Mouse (Mus musculus) lung, embryonic 14.5 days (tissue): ENCODE measurements around the gene Rps19bp1. TPM values are rescaled to one million over a fixed set of nuclear protein-coding genes. Genes with fewer than 3 reads are reported as not detected.
A peak's percentile ranks its signal among the peaks of the same experiment; 100 is the strongest.

Experiments used
- ATAC-seq: fragments of 200-750 bp; cut with Nextera tagmentation; 2 replicates; pipeline ENCODE4 v1.8.0; 2017; ENCODE audit warnings: mild to moderate bottlenecking, moderate TSS enrichment, moderate library complexity; ENCODE audit not compliant: insufficient read depth
- DNase-seq: peaks from one replicate; pipeline ENCODE4 v3.0.0-alpha.2; 2015
- H3K27ac ChIP-seq: fragments of 300-500 bp; sonication (generic); 2 replicates; pipeline ENCODE4 v1.5.1; 2014; ENCODE audit warnings: low read depth, mild to moderate bottlenecking, moderate library complexity
- H3K27me3 ChIP-seq: fragments of 300-500 bp; sonication (generic); 2 replicates; pipeline ENCODE4 v1.6.1; 2014; ENCODE audit warnings: low read length, control low read depth; ENCODE audit not compliant: insufficient read depth
- H3K36me3 ChIP-seq: fragments of 300-500 bp; sonication (generic); 2 replicates; pipeline ENCODE4 v1.6.1; 2014; ENCODE audit warnings: control low read depth; ENCODE audit not compliant: insufficient read depth
- H3K4me1 ChIP-seq: fragments of 300-500 bp; sonication (generic); 2 replicates; pipeline ENCODE4 v1.6.1; 2014; ENCODE audit warnings: antibody characterized with exemption, control low read depth; ENCODE audit not compliant: insufficient read depth
- H3K4me2 ChIP-seq: fragments of 300-500 bp; sonication (generic); 2 replicates; pipeline ENCODE4 v1.6.1; 2014; ENCODE audit warnings: mild to moderate bottlenecking
- H3K4me3 ChIP-seq: fragments of 300-500 bp; sonication (generic); 2 replicates; pipeline ENCODE4 v1.5.1; 2014; ENCODE audit warnings: low read depth, low read length
- H3K9ac ChIP-seq: fragments of 300-500 bp; sonication (generic); 2 replicates; pipeline ENCODE4 v1.6.1; 2014
- H3K9me3 ChIP-seq: fragments of 300-500 bp; sonication (generic); 2 replicates; pipeline ENCODE4 v1.6.1; 2016; ENCODE audit warnings: low read depth, low read length, control low read depth
- CTCF ChIP-seq: IDR thresholded peaks from 2 replicates; pipeline ENCODE4 v1.5.1; 2016; ENCODE audit warnings: antibody characterized with exemption, low read depth
- WGBS: fragments of 180-500 bp; shearing (Covaris S2); extraction: QIAGEN DNeasy Blood & Tissue Kit; methylation state at CpG from one replicate; pipeline ENCODE4 v1.1.7; 2014; 5-methylcytosine and 5-hydroxymethylcytosine counted together
- polyA plus RNA-seq: library from polyadenylated mRNA; unstranded; fragments of >200 nt; fragmentation: Nextera tagmentation; extraction: Ambion mirVana; gene quantifications from 2 replicates; pipeline ENCODE4 v1.2.1, GENCODE M21; 2014

The Rps19bp1 gene
- polyA plus RNA-seq, 1 experiment from 2014 or later, result 61.0 TPM

GRCm38 (mm10) chr15:80219211-80219610 is 44.9 kb downstream of the Rps19bp1 start:
- DNase-seq, result peak; percentile 53
- no peak overlapping the region; the same call in 1 of the 2 replicates for H3K9ac ChIP-seq
- H3K9me3 ChIP-seq, result no peaks in the 10 kb centered on the region

GRCm38 (mm10) chr15:80217476-80217875 is 46.6 kb downstream of the Rps19bp1 start:
- DNase-seq (no peak), ATAC-seq (no peak)
- Histone ChIP-seq H3K4me1 (no peaks in the 10 kb centered on the region), H3K36me3 (peaks cover 7% of the 10 kb centered on the region; the same call in 1 of the 2 replicates), H3K4me2 (no peak overlapping the region), H3K27me3 (no peaks in the 10 kb centered on the region), H3K9me3 (no peaks in the 10 kb centered on the region), H3K4me3 (no peak overlapping the region), H3K27ac (no peak overlapping the region), H3K9ac (no peak overlapping the region)
- 82% methylated on average over 10 of the region's 10 CpGs for WGBS
- TF ChIP-seq CTCF, result no peak

More at GRCm38 (mm10) chr15:80219211-80219610, 44.9 kb downstream of the Rps19bp1 start:
- 15% methylated on average over 14 of the region's 14 CpGs for WGBS
- Histone ChIP-seq H3K27me3 (no peaks in the 10 kb centered on the region), H3K4me2 (no peak overlapping the region; the same call in 1 of the 2 replicates), H3K27ac (no peak overlapping the region), H3K4me3 (no peak overlapping the region), H3K36me3 (peaks cover 6% of the 10 kb centered on the region; the same call in 1 of the 2 replicates), H3K4me1 (no peaks in the 10 kb centered on the region)
- TF ChIP-seq CTCF, result no peak
- no peak for ATAC-seq

- H3K36me3 ChIP-seq, result peaks cover 14% of the 10 kb centered on the region; the same call in 1 of the 2 replicates
- TF ChIP-seq CTCF, result no peak
- no peak overlapping the region for H3K4me2 ChIP-seq
- no peaks in the 10 kb centered on the region for H3K27me3 ChIP-seq
- DNase-seq, result no peak
- no peaks in the 10 kb centered on the region for H3K9me3 ChIP-seq
- H3K27ac ChIP-seq, result no peak overlapping the region
- no peaks in the 10 kb centered on the region for H3K4me1 ChIP-seq
- H3K9ac ChIP-seq, result no peak overlapping the region
- no peak overlapping the region for H3K4me3 ChIP-seq
- WGBS, result 68% methylated on average over 9 of the region's 9 CpGs
- no peak for ATAC-seq
Observed at GRCm38 (mm10) chr15:80216480-80216820, 47.7 kb downstream of the Rps19bp1 start.

GRCm38 (mm10) chr15:80215716-80216479 is 48.2 kb downstream of the Rps19bp1 start:
- peak; percentile 48 for TF ChIP-seq CTCF
- ATAC-seq (no peak), DNase-seq (peak; percentile 58)
- no peak overlapping the region for H3K4me3 ChIP-seq
- H3K9ac ChIP-seq, result no peak overlapping the region
- H3K27ac ChIP-seq, result no peak overlapping the region
- H3K27me3 ChIP-seq, result no peaks in the 10 kb centered on the region
- no peaks in the 10 kb centered on the region for H3K4me1 ChIP-seq
- WGBS, result 16% methylated on average over 10 of the region's 10 CpGs
- H3K9me3 ChIP-seq, result no peaks in the 10 kb centered on the region
- peaks cover 17% of the 10 kb centered on the region; the same call in 1 of the 2 replicates for H3K36me3 ChIP-seq
- no peak overlapping the region for H3K4me2 ChIP-seq

GRCm38 (mm10) chr15:80213688-80214087 is 50.4 kb downstream of the Rps19bp1 start:
- H3K27me3 ChIP-seq, result no peaks in the 10 kb centered on the region
- TF ChIP-seq CTCF, result no peak
- no peak overlapping the region for H3K4me3 ChIP-seq
- no peak for ATAC-seq
- no peaks in the 10 kb centered on the region for H3K4me1 ChIP-seq
- peaks cover 17% of the 10 kb centered on the region; the same call in 1 of the 2 replicates for H3K36me3 ChIP-seq
- no peak for DNase-seq
- no peak overlapping the region for H3K9ac ChIP-seq
- no peak overlapping the region for H3K27ac ChIP-seq
- no peaks in the 10 kb centered on the region for H3K9me3 ChIP-seq
- H3K4me2 ChIP-seq, result no peak overlapping the region

Other genes with a start within 250 kb of the Rps19bp1 start
- gene Pdgfb, start 249.3 kb downstream of the Rps19bp1 start, polyA plus RNA-seq, result 11.6 and 13.0 TPM in 2 replicates
- gene Syngr1, start 173.0 kb downstream of the Rps19bp1 start, polyA plus RNA-seq, result 14.7 and 14.9 TPM in 2 replicates
- gene Rpl3, start 172.4 kb downstream of the Rps19bp1 start, polyA plus RNA-seq, result 1,315 and 1,365 TPM in 2 replicates
- gene Tab1, start 131.2 kb downstream of the Rps19bp1 start, polyA plus RNA-seq, result 32.5 and 34.2 TPM in 2 replicates
- 6.1 and 7.7 TPM in 2 replicates for gene Mgat3, start 90.6 kb downstream of the Rps19bp1 start, polyA plus RNA-seq
- 31.7 and 32.9 TPM in 2 replicates for gene Mief1, start 30.3 kb downstream of the Rps19bp1 start, polyA plus RNA-seq
- not detected in 2 replicates for gene AC140267.1, start 28.5 kb downstream of the Rps19bp1 start, polyA plus RNA-seq
- gene Atf4, start 9.1 kb downstream of the Rps19bp1 start, polyA plus RNA-seq, result 115 and 136 TPM in 2 replicates
- not detected in 2 replicates for gene Cacna1i, start 22.9 kb upstream of the Rps19bp1 start, polyA plus RNA-seq